Mouse (Mus musculus): ENCODE measurements around the gene Serpinb6a.

The Serpinb6a gene

DNA sequence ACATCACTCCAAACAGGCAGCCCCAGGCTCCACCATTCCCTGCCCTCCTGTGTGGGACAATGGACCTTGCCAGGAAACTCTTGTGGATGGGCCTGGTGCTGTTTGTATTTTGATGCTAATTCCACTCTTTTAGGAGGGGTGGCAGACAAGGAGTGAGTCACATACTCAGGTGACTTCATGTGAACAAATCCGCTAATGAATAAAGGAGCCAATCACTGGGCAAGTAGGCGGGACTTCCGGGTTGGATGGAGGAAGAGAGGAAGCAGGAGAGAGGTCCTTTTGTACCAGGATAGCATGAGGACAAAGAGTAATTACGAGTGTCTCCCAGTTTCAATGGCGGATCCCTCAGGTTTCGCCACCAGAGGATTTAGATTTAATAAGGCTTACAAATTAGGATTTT lies 81.6 kb downstream of the Serpinb6a start:
- DNase-seq (ENCODE audit: low spot score in 2 of 2) = no peak

DNA sequence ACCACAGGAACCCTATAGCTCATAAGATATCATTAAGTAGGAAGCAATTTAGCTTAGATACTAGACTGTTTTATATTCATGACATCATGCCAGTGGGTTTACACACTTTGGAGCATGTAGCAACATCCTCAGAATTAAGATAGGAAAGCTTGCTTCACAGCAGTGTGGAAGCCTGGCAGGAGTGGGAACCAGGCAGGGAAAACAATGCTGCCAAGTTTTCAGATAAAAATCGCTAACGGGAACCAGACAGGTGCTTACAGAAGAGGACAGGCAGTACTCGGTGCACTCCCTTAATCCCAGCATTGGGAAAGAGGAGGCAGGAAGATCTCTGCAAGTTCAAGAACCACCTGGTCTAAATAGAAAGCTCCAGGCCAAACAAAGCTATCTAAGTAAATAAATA lies 95.8 kb downstream of the Serpinb6a start:
- DNase-seq (ENCODE audit: low spot score in 2 of 2) = no peak

DNA sequence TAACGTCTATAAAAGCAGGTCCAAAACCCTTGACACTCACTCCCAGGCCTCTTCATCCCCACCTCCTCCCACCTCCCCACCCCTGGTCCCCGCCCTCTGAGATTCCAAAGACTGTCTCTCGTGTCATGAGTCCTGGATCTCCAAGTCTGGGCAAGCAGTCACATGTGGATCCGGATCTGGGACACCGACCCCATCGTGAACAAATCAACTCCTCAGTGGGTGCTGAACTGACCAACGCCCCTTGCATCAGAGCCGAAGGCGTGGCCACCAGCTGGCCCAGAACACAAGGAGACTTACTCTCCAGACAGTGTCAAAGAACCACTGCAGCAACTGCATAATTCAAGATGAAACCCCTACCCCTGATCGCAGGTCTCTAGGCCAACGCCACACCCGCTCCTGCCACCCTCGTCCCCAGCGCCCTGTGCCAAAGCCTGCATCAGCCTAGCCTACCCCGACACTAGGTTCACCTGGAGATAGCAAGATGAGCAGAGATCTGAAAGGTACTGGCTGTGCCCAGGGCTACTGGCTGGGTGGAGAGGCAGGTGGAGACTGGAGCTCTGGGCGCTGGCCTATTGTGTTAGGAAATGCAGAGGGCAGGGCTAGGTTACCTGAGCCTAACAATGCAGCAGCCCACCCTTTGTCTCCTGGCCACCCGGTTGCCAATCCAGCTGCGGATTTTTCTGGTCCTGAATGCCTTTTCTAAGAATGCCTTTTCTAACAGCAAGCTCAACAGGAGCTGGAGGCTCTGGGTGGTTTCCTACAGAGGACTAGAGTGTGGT lies 97.2 kb downstream of the Serpinb6a start, which contains the start of gene Serpinb6c:
TSS of gene Serpinb6c (minus strand) at position 533 of the 779 bp plus-strand sequence.
- no peak for DNase-seq (ENCODE audit: low spot score in 2 of 2)

DNA sequence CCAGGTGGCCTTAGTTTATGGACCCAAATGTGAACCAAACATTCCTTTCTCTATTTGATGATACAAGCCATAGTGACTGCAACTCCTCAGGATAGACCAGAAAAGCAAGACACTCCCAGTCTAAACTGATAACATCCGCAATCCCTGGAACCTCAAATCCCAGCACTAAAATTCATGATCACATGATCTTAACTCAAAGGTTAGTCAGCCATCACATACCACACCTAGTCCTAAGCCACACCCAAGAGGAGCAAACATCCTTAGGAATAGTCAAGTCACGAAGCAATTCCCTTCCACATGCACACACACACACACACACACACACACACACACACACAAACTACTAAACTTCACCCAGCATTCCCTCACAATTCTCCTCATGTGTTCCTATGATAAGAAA lies 99.3 kb downstream of the Serpinb6a start:
- DNase-seq (ENCODE audit: low spot score in 2 of 2) = no peak

DNA sequence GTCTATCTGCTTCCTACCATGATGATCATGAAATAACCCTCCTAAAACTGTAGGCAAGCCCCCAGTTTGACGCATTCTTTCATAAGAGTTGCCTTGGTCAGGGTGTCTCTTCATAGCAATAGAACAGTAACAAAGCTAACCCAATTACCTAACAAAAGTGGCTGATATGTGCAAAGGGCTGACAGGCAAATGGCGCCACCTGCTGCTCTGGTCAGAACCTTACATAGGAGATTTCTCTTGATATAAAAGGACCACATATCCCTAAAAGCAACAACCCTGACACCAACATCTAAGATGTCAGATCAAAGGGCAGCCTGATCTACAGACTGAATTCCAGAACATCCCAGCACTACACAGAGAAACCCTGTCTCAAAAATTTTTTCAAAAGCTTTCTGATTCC lies 108.4 kb downstream of the Serpinb6a start:
- DNase-seq (ENCODE audit: low spot score in 2 of 2) = peak in 1 of 2 experiments; percentile 26
